Mouse (Mus musculus) mouse trophoblast stem cell (cell line): ENCODE measurements around the gene Klhl3.

Experiments
- in situ Hi-C, 2 experiments: fragments of 300-500 bp; cut with MseI, MboI; formaldehyde crosslinking; loops; 2 replicates in 1 of 2; 3 replicates in 1 of 2; pipeline ENCODE4 v1.15.1; 2025

The Klhl3 gene

GRCm38 (mm10) chr13:58023726-58024453 lies 89.5 kb downstream of the Klhl3 start:
- in situ Hi-C loops, result no loop called here

GRCm38 (mm10) chr13:58023001-58023560 lies 90.3 kb downstream of the Klhl3 start:
- in situ Hi-C loops, result no loop called here

GRCm38 (mm10) chr13:58020428-58020827 lies 93.0 kb downstream of the Klhl3 start:
- in situ Hi-C loops, result no loop called here

- in situ Hi-C loops, result no loop called here
These were observed 96.1 kb downstream of the Klhl3 start for GRCm38 (mm10) chr13:58017298-58017697.

GRCm38 (mm10) chr13:58012067-58012925 lies 101.1 kb downstream of the Klhl3 start:
- in situ Hi-C loops, result no loop called here

GRCm38 (mm10) chr13:58011526-58011925 lies 101.9 kb downstream of the Klhl3 start:
- in situ Hi-C loops, result no loop called here

- in situ Hi-C loops, result no loop called here
These were observed 103.0 kb downstream of the Klhl3 start for GRCm38 (mm10) chr13:58010416-58010815.

GRCm38 (mm10) chr13:58009275-58009674 lies 104.1 kb downstream of the Klhl3 start:
- in situ Hi-C loops, result loop anchor here in 1 of 2 experiments (10.0 kb wide), 1 partner anchor 106 kb away; the partner anchor contains the start of gene Klhl3

- in situ Hi-C loops, result loop anchor here in 1 of 2 experiments (10.0 kb wide), 1 partner anchor 107 kb away; the partner anchor contains the start of gene Klhl3
These were observed 105.4 kb downstream of the Klhl3 start for GRCm38 (mm10) chr13:58008038-58008364.

- in situ Hi-C loops, result loop anchor here in 1 of 2 experiments (10.0 kb wide), 1 partner anchor 107 kb away; the partner anchor contains the start of gene Klhl3
These were observed 105.9 kb downstream of the Klhl3 start for GRCm38 (mm10) chr13:58007256-58008037.

- in situ Hi-C loops, result loop anchor here in 1 of 2 experiments (10.0 kb wide), 1 partner anchor 113 kb away; the partner anchor contains the start of gene Klhl3
These were observed 111.6 kb downstream of the Klhl3 start for GRCm38 (mm10) chr13:58001792-58002191.

- in situ Hi-C loops, result no loop called here
These were observed 116.9 kb downstream of the Klhl3 start for GRCm38 (mm10) chr13:57996536-57996935.

GRCm38 (mm10) chr13:57995864-57996263 lies 117.5 kb downstream of the Klhl3 start:
- in situ Hi-C loops, result no loop called here

GRCm38 (mm10) chr13:57984637-57985036 lies 128.8 kb downstream of the Klhl3 start:
- in situ Hi-C loops, result no loop called here

GRCm38 (mm10) chr13:57984163-57984562 lies 129.2 kb downstream of the Klhl3 start:
- in situ Hi-C loops, result no loop called here

GRCm38 (mm10) chr13:57983330-57983729 lies 130.1 kb downstream of the Klhl3 start:
- in situ Hi-C loops, result no loop called here

- in situ Hi-C loops, result no loop called here
These were observed 130.5 kb downstream of the Klhl3 start for GRCm38 (mm10) chr13:57982904-57983303.

GRCm38 (mm10) chr13:57980679-57981078 lies 132.7 kb downstream of the Klhl3 start:
- in situ Hi-C loops, result no loop called here

GRCm38 (mm10) chr13:57980071-57980470 lies 133.3 kb downstream of the Klhl3 start:
- in situ Hi-C loops, result no loop called here

- in situ Hi-C loops, result no loop called here
These were observed 134.5 kb downstream of the Klhl3 start for GRCm38 (mm10) chr13:57978931-57979330.

GRCm38 (mm10) chr13:57977721-57978120 lies 135.7 kb downstream of the Klhl3 start:
- in situ Hi-C loops, result no loop called here
